Mouse (Mus musculus) lung, adult 10 weeks (tissue): Measurements from ENCODE around the gene Inpp5f. TPM values are rescaled to one million over a fixed set of nuclear protein-coding genes. Genes with fewer than 3 reads are reported as not detected.

Source experiments
- polyA plus RNA-seq: library from polyadenylated mRNA; stranded (reverse); fragments of 350-450 nt; fragmentation: Illumina TruSeq; extraction: RNeasy Lipid Tissue Mini Kit (QIAGEN cat#74804); gene quantifications from one replicate; pipeline ENCODE4 v1.2.3, GENCODE M21; 2014; ENCODE audit warnings: low read depth, low replicate concordance; ENCODE audit not compliant: insufficient read depth

The Inpp5f gene
- 5.4 TPM for polyA plus RNA-seq

DNA sequence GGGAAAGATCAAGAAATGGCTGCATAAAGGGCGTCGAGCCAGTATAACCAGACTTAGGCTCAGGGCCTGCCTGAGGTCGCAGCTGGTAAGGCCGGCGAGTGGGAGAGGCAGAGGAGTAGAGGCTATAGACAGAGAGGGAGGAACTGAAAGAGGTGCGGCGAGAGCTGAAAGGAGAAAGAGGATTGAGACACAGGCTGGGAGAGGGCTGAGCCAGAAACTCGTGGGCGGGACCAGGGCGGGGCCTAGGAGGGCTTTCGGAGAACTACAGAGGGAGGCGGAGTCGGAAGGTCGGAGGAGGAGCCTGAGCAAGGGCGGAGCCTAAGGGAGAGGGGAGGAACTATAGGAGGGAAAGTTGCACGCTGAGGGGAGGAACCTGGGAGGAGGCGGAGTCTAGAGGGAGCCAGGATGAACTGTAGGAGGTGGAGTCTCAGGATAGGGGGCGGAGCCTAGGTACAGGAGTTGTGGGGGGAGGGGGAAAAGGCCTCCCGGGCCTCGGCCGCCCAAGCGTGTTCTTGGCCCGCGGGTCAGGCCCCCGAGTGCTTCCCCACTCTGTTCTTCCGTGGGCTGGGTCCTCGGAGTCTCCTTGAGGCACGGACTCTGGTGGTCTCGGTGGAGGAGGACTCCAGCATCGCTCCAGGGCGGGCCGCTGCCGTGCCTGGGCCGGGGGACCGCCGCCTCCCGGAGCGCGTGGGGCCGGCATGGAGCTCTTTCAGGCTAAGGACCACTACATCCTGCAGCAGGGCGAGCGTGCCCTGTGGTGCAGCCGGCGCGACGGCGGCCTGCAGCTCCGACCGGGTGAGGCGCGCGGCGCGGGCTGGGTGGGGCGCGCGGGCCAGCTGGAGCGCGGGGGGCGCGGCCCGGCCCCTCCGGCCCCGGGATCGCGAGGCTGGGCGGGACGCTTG is at the start of gene Inpp5f:
Gene Inpp5f, plus strand, starts transcription at position 432 of the 902 bp plus-strand sequence.

DNA sequence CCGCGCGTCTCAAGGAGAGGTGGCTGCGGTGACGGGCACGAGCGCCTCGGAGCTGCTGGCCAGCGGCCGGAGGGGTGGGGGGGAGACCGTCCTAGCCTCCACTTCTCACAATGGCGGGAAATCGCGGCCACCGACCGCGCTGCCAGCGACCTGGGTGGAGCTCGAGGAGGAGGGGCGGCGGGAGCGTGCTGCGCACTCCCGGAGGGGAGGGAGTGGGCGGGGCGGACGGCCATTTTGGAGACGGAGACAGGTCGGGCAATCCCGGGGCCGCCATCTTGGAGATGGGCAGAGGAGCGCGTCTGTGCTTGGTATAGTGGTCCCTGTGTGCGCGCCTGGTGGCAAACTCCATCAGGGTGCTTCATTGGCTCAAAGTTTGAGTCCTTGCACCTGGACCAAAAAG is 129.2 kb downstream of the Inpp5f start, which contains the start of gene Mcmbp:
Gene Mcmbp, minus strand, starts transcription at position 162 of the 400 bp plus-strand sequence.

DNA sequence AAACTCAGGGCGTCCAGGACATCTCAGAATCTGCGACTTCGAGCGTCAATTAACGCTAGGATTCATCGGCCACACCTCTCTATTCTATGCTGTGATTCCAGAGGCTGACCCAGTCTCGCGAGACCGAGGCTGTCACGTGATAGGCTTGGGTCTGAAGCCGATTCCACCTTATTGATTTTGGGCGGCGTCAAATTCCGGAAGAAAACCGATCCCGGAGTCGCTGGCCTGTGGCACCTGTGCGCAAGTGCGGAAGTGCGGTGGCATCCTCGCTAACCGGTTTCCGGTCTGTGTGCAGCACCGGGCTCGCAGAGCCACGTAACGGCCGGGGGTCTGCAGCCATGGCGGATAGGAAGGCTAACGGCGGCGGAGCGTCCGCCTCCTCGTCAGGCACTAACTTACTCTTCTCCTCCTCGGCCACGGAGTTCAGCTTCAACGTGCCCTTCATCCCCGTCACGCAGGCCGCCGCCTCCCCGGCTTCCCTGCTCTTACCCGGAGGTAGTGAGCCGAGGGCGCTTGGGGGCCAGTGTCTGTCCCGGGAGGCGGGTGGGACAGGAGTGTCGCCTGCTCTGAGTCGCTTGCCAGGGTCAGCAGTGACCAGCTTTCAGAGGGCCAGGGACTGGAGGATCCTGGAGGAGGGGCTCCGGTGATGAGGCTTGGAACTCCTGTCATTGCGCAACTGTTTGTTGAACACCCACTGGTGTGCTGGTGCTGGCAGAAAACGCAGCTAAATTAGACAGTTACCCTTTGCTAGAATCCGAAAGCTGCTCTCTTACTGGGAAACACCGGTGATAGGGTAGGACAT is 133.8 kb downstream of the Inpp5f start, which contains the start of gene Sec23ip:
Gene Sec23ip, plus strand, starts transcription at position 260 of the 802 bp plus-strand sequence.

Other genes starting within 250 kb of the Inpp5f start
- gene Rgs10, start 192.6 kb upstream of the Inpp5f start, polyA plus RNA-seq = 46.1 TPM
- 40.1 TPM for gene Tial1, start 149.6 kb upstream of the Inpp5f start, polyA plus RNA-seq
- gene Bag3, start 87.7 kb upstream of the Inpp5f start, polyA plus RNA-seq = 29.5 TPM
- 14.7 TPM for gene Mcmbp, start 129.2 kb downstream of the Inpp5f start, polyA plus RNA-seq
- gene Sec23ip, start 133.6 kb downstream of the Inpp5f start, polyA plus RNA-seq = 12.1 TPM